Mouse (Mus musculus): Measurements from ENCODE around the gene Pkhd1. TPM values are rescaled to one million over a fixed set of nuclear protein-coding genes. Genes with fewer than 3 reads are reported as not detected.

Gene Pkhd1
- polyA plus RNA-seq (2015; fragmentation: Nextera tagmentation; extraction: Ambion mirVana): 6.4 and 7.0 TPM in 2 replicates

GRCm38 (mm10) chr1:20617849-20618530 lies at the start of gene Pkhd1:
TSS of gene Pkhd1 (minus strand) at chr1:20618064.
- Histone ChIP-seq H3K4me1 (replicated peaks; ENCODE audit: insufficient read depth, low read length) (0 out of 2 replicates have a peak, but pooled peaks cover 5% of the 10 kb centered on the region), H3K27me3 (ENCODE audit: insufficient read depth, low read length) (no peaks in the 10 kb centered on the region), H3K4me3 (replicated peaks; ENCODE audit: low read depth, low read length) (peak within 1 kb of the TSS; percentile 29), H3K27ac (peak within 1 kb of the TSS; percentile 77), H3K4me2 (ENCODE audit: low read length) (peak within 1 kb of the TSS; percentile 56), H3K36me3 (ENCODE audit: insufficient read depth, low read length) (no peaks in the 10 kb centered on the region), H3K9ac (ENCODE audit: low read depth, low read length) (peak within 1 kb of the TSS; percentile 13; the same call in 1 of the 2 replicates), H3K9me3 (replicated peaks; ENCODE audit: low read length) (no peaks in the 10 kb centered on the region)
- TF ChIP-seq CTCF (IDR thresholded peaks at IDR 0.05; ENCODE audit: low read depth): no peak
- WGBS: 50% methylated on average over 10 of the region's 10 CpGs
- DNase-seq (ENCODE audit: low spot score): peak; percentile 61
- peak; percentile 77 for ATAC-seq (replicated peaks; ENCODE audit: low FRiP score, low read depth)

DNA sequence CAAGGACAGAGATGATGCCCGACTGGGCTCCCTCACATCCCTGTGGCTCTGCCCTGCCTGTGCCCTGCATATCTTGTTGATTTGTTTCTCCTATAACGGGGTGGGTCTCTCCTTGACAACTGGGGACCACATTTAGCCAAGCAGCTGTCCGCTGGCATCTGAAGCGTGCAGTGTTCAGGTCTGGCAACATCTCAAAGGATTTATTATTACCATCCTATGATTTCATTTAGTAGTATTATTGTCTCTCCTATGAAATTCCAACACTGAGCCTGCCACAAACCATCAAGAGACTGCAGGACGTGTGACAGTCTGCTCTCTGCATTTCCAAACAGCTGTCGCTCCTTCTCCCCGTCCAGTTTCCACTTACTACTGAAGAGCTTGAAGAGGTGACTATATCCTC lies 49.7 kb upstream of the Pkhd1 start:
- Histone ChIP-seq H3K9me3 (replicated peaks; ENCODE audit: low read length) (no peaks in the 10 kb centered on the region), H3K27me3 (ENCODE audit: insufficient read depth, low read length) (no peaks in the 10 kb centered on the region), H3K4me2 (ENCODE audit: low read length) (no peak overlapping the region), H3K4me3 (replicated peaks; ENCODE audit: low read depth, low read length) (no peak overlapping the region), H3K4me1 (replicated peaks; ENCODE audit: insufficient read depth, low read length) (no peaks in the 10 kb centered on the region), H3K27ac (no peak overlapping the region), H3K9ac (ENCODE audit: low read depth, low read length) (no peak overlapping the region), H3K36me3 (ENCODE audit: insufficient read depth, low read length) (no peaks in the 10 kb centered on the region)
- no peak for ATAC-seq (replicated peaks; ENCODE audit: low FRiP score, low read depth)
- TF ChIP-seq CTCF (IDR thresholded peaks at IDR 0.05; ENCODE audit: low read depth): no peak
- WGBS: 66% methylated on average over 7 of the region's 7 CpGs
- no peak for DNase-seq (ENCODE audit: low spot score)

GRCm38 (mm10) chr1:20666233-20666632 lies 48.4 kb upstream of the Pkhd1 start:
- Histone ChIP-seq H3K4me2 (ENCODE audit: low read length) (no peak overlapping the region), H3K9me3 (replicated peaks; ENCODE audit: low read length) (no peaks in the 10 kb centered on the region), H3K27ac (no peak overlapping the region), H3K9ac (ENCODE audit: low read depth, low read length) (no peak overlapping the region), H3K4me1 (replicated peaks; ENCODE audit: insufficient read depth, low read length) (no peaks in the 10 kb centered on the region), H3K27me3 (ENCODE audit: insufficient read depth, low read length) (no peaks in the 10 kb centered on the region), H3K36me3 (ENCODE audit: insufficient read depth, low read length) (no peaks in the 10 kb centered on the region), H3K4me3 (replicated peaks; ENCODE audit: low read depth, low read length) (no peak overlapping the region)
- ATAC-seq (replicated peaks; ENCODE audit: low FRiP score, low read depth): no peak
- WGBS: 55% methylated on average over 2 of the region's 2 CpGs
- DNase-seq (ENCODE audit: low spot score): no peak
- no peak for TF ChIP-seq CTCF (IDR thresholded peaks at IDR 0.05; ENCODE audit: low read depth)

- H3K27me3 ChIP-seq (ENCODE audit: insufficient read depth, low read length): no peaks in the 10 kb centered on the region
- WGBS: 58% methylated on average over 5 of the region's 5 CpGs
- peak; percentile 38; the same call in 1 of the 2 replicates for ATAC-seq (replicated peaks; ENCODE audit: low FRiP score, low read depth)
- no peak overlapping the region for H3K9ac ChIP-seq (ENCODE audit: low read depth, low read length)
- no peaks in the 10 kb centered on the region for H3K9me3 ChIP-seq (replicated peaks; ENCODE audit: low read length)
- TF ChIP-seq CTCF (IDR thresholded peaks at IDR 0.05; ENCODE audit: low read depth): no peak
- DNase-seq (ENCODE audit: low spot score): peak; percentile 31
- peaks cover 3% of the 10 kb centered on the region; the same call in 1 of the 2 replicates for H3K4me1 ChIP-seq (replicated peaks; ENCODE audit: insufficient read depth, low read length)
- no peak overlapping the region for H3K4me2 ChIP-seq (ENCODE audit: low read length)
- H3K4me3 ChIP-seq (replicated peaks; ENCODE audit: low read depth, low read length): no peak overlapping the region
- H3K27ac ChIP-seq: peak overlapping the region; percentile 90
- no peaks in the 10 kb centered on the region for H3K36me3 ChIP-seq (ENCODE audit: insufficient read depth, low read length)
These were observed 37.2 kb upstream of the Pkhd1 start for GRCm38 (mm10) chr1:20655085-20655484.

GRCm38 (mm10) chr1:20653513-20654506 lies 35.9 kb upstream of the Pkhd1 start:
- peak overlapping the region; percentile 90 for H3K27ac ChIP-seq
- WGBS: 33% methylated on average over 6 of the region's 6 CpGs

DNA sequence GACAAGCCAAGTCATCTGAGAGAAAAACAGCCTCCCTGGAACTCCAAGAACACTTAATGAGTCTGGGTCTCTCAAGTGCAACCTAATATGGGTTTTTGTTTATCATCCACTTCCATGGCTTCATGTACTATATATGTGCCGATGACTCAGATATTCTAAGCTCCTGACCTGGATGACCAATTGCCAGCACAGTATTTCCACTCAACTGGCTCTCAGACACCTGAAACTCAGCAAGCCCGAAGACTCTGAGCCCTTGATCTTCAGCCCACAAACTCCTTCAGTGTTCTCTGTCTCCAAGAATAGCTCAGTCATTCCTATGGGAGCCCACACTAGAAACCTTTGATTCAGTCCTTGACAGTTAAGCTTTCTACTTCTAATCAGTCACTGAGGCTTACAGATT lies 17.0 kb upstream of the Pkhd1 start:
- no peak overlapping the region for H3K27ac ChIP-seq
- no peaks in the 10 kb centered on the region for H3K4me1 ChIP-seq (replicated peaks; ENCODE audit: insufficient read depth, low read length)
- no peak overlapping the region for H3K4me2 ChIP-seq (ENCODE audit: low read length)
- H3K4me3 ChIP-seq (replicated peaks; ENCODE audit: low read depth, low read length): no peak overlapping the region
- H3K9me3 ChIP-seq (replicated peaks; ENCODE audit: low read length): no peaks in the 10 kb centered on the region
- no peak for DNase-seq (ENCODE audit: low spot score)
- no peaks in the 10 kb centered on the region for H3K27me3 ChIP-seq (ENCODE audit: insufficient read depth, low read length)
- ATAC-seq (replicated peaks; ENCODE audit: low FRiP score, low read depth): no peak
- 54% methylated on average over 2 of the region's 2 CpGs for WGBS
- H3K9ac ChIP-seq (ENCODE audit: low read depth, low read length): no peak overlapping the region
- no peaks in the 10 kb centered on the region for H3K36me3 ChIP-seq (ENCODE audit: insufficient read depth, low read length)
- TF ChIP-seq CTCF (IDR thresholded peaks at IDR 0.05; ENCODE audit: low read depth): no peak

More at GRCm38 (mm10) chr1:20653513-20654506, 35.9 kb upstream of the Pkhd1 start:
- Histone ChIP-seq H3K4me1 (replicated peaks; ENCODE audit: insufficient read depth, low read length) (peaks cover 3% of the 10 kb centered on the region; the same call in 1 of the 2 replicates), H3K36me3 (ENCODE audit: insufficient read depth, low read length) (no peaks in the 10 kb centered on the region), H3K9me3 (replicated peaks; ENCODE audit: low read length) (no peaks in the 10 kb centered on the region), H3K27me3 (ENCODE audit: insufficient read depth, low read length) (no peaks in the 10 kb centered on the region), H3K4me2 (ENCODE audit: low read length) (no peak overlapping the region), H3K9ac (ENCODE audit: low read depth, low read length) (no peak overlapping the region), H3K4me3 (replicated peaks; ENCODE audit: low read depth, low read length) (no peak overlapping the region)
- peak; percentile 59 for DNase-seq (ENCODE audit: low spot score)
- peak; percentile 83 for ATAC-seq (replicated peaks; ENCODE audit: low FRiP score, low read depth)
- TF ChIP-seq CTCF (IDR thresholded peaks at IDR 0.05; ENCODE audit: low read depth): no peak
